Mouse (Mus musculus): ENCODE measurements around the gene Rilp.

DNA sequence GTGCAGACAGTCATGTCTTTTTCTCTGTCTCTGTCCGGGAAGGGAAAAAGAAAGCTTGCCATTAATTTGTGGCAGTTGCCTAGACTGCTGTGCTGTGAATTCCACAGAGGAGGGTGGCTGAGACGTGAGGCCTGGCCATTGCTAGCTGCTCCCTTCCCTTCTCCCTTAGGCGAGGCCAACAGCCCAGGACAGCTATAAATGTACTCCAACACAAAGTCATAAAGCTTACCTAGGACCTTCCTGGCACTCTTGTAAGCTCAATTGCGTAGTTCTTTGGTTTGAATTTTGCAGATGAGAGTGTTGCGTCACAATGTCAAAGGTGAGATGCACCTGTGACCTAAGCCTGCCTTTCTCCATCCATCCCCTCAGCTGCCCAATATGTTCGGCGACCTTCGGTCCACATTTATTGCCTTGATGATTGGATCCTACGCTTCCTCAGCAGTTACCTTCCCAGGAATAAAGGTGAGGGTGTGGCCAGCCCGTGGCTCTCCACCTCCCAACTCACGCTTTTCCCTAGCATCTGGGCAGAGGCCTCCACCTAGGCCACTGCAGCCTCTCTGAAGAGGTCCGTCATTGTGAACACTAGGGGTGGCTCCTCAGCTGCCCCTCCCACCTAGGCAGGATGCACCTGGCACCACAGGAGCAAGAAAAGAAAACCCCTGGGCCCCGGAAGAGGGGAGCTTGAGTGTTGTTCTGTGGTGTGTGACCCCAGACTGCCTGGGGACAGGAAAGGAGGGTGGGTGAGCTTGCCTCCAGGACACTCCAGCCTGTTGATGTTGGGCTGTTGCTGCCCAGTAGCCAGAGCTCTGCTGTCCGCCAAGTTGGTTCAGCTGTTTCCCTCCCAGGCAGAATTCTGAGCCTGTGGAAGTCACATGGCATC is 50.9 kb downstream of the Rilp start:
- TF ChIP-seq POLR2A (IDR thresholded peaks at IDR 0.05; ENCODE audit: insufficient read length, low read depth), result no peak
- TF ChIP-seq POLR2AphosphoS2 (IDR thresholded peaks at IDR 0.05; ENCODE audit: insufficient read length, low read depth), result no peak
- no peak for TF ChIP-seq E2F4 (IDR thresholded peaks at IDR 0.05; ENCODE audit: insufficient read depth)
- TF ChIP-seq MAX (IDR thresholded peaks at IDR 0.05; ENCODE audit: low read depth), result no peak
- no peak for TF ChIP-seq USF1 (IDR thresholded peaks at IDR 0.05; ENCODE audit: low read depth)
- peak in 2 of 3 experiments; percentile 51 to 73 for TF ChIP-seq MYOG (IDR thresholded peaks at IDR 0.05; ENCODE audit: control insufficient read depth in 1 of 3, insufficient read depth in 1 of 3, insufficient read length in 2 of 3, low read depth in 2 of 3)
- TF ChIP-seq TCF12 (IDR thresholded peaks at IDR 0.05; ENCODE audit: insufficient read depth, poor library complexity, severe bottlenecking), result no peak
- TF ChIP-seq REST (IDR thresholded peaks at IDR 0.05; ENCODE audit: insufficient read depth, insufficient read length), result no peak
- no peak for TF ChIP-seq TCF3 (IDR thresholded peaks at IDR 0.05; ENCODE audit: insufficient read length, low read depth)
- no peak for TF ChIP-seq CEBPB (IDR thresholded peaks at IDR 0.05; ENCODE audit: insufficient read depth, poor library complexity, severe bottlenecking)

Data from myocyte (in vitro differentiated cells).